Mouse (Mus musculus) megakaryocyte, embryonic 14.5 days (primary cell): ENCODE results near the gene Snn.

Experiments used
- FLI1 ChIP-seq: IDR thresholded peaks from 2 replicates; pipeline ENCODE4 v1.6.1; 2012; ENCODE audit warnings: low read length, inconsistent platforms, mixed read lengths
- GATA1 ChIP-seq: IDR thresholded peaks from 3 replicates; pipeline ENCODE4 v1.6.1; 2012; ENCODE audit warnings: mixed read lengths, low read length, inconsistent platforms, borderline replicate concordance

GRCm38 (mm10) chr16:11078216-11078869, 17.6 kb downstream of the Snn start:
- TF ChIP-seq GATA1 (peak; percentile 86; the same call in 2 of the 3 replicates), FLI1 (no peak; the same call in 1 of the 2 replicates)
